Mouse (Mus musculus) spleen, adult 12 weeks (tissue): ENCODE results near the gene Ptgr1.

Experiments used
- DNase-seq: peaks from one replicate; pipeline ENCODE4 v3.0.0; 2022; ENCODE audit warnings: low spot score

The Ptgr1 gene

GRCm38 (mm10) chr4:58990609-58991434 lies 3.9 kb upstream of the Ptgr1 start:
- DNase-seq = no peak

GRCm38 (mm10) chr4:58989303-58989898 lies 2.5 kb upstream of the Ptgr1 start:
- no peak for DNase-seq

DNA sequence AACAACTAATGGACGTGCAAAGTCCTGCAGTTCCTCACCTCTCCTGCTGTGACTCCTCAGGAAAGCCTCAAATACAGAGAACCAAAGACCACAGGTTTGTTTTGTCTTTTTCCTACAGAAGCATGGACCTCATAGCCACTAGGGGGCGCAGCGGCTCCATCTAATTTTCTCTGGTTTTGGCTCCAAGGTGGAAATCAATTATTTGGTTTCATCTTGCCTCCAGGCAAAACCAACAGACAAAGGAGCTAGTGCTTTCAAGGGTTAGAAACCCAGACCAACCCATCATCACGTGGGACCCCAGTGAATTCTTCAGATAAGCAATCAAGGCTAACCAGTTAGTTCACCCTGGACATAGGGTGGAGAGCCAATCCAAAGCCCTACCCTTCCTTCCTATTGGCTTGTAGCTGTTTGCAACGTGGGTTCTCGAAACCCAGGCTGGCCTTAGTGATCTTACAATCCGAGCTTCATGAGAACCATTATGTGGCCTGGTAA lies 1.7 kb downstream of the Ptgr1 start:
- peak; percentile 71 for DNase-seq

- no peak for DNase-seq
Observed at GRCm38 (mm10) chr4:58982806-58983205, 4.1 kb downstream of the Ptgr1 start.

DNA sequence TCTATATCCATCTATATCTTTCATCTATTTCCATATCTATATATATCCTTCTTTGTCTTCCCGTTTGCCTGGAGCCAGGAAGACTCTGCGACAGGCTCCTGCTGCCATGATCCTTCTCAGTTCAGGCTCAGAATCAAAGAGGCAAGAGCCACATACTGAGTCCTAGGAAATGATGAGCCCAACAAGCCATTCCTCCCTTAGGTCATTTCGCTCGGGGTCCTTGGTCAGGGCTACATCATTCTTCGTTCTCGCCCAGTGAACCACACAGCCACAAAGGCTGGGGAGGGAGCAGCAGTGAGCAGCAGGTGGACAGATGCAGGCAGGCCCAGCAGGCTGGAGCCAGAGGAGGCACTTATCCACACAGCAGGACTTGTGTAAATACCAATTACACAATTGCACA lies 5.5 kb downstream of the Ptgr1 start:
- DNase-seq = no peak

GRCm38 (mm10) chr4:58975711-58976110 lies 11.2 kb downstream of the Ptgr1 start:
- no peak for DNase-seq

DNA sequence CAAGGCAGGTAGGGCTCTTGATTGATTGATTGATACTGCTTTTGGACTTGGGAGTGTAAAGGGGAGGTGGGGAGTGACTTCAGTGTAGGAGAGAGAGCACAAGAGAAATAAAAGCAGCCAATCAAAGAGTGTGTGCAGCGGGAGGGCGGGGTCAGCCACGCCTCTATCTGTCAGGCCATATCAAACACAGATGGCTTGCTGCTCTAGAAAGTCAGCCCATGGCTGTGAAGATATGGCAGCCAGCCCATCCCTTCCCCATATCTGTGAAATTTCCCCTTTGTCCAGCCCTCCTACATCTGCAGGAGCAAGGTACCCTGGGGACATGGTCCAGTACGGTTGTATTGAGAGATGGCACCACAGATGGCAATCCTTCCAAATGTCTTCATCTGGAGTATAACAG lies 16.2 kb downstream of the Ptgr1 start:
- DNase-seq = peak; percentile 25

DNA sequence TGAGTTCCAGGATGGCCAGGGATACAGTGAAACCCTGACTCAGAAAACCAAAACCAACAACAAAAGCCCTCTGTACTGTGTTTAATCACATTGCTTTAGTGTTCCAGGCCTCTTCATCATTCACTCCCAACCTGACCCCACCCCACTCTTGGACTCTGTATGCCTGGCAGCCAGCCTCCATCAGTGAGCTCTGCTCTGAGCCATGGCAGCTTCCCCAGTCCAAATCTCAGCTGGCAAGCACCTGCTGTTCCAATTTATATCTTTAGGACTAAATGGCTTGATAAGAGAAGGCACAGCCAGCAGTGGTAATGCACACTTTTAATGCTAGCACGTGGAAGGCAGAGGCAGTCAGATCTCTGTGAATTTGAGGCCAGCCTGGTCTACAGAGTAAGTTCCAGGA lies 21.8 kb downstream of the Ptgr1 start:
- DNase-seq = no peak

DNA sequence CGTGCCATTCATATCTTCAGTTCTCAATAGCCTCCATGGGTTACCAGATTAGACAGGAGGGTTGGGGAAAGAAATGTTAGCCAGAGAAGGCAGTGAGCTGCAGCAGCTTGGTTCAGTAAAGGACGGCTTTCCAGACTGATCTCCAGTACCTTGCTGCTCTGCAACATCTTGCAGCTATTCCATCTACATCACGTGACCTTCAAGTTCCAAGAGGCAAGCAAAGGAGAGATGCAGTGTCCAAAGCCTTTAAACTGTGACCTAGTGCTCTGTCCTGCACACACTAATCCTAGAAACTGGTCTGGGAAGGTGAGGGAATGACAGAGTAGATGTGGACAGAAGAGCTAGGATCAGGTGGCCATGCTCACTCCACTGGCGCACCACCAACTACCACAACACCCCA lies 23.6 kb downstream of the Ptgr1 start:
- no peak for DNase-seq

DNA sequence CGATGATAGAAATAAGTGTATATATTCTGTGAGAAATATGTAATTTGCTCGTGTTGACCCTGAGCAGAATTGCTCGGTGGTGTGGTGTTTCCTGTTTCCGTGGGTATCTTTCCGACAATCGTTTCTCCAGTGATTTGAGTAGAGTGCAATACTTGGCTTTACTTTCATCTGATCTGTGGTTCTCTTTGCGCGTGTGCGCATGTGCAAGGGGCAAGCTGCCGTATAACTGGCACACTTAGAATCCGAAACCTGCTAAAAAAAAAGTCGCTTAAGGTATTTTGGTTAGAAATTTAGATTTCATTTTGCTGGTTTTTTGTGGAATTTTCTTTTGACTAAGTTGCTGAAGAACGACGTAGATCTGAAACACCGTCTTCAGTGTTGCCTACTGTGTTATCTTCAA lies 25.2 kb downstream of the Ptgr1 start:
- no peak for DNase-seq

DNA sequence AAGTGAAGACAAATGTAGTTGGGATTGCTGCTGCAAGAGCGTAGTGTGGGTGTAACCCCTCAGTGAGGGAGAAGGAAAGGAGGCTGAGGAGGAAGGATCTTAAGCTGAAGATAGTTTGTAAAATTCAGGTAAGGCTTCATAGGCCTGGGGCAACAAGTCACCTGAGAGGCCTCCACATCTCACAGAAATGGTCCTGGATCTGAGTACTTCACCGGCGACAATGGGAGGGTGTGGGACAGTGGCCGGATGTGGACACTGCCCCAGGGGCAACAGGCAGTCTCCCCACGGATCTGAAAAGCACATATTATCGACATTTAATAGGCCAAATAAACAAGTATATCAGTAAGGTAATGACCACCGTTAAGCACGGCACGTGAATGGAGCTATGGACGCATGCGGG lies 34.3 kb downstream of the Ptgr1 start:
- no peak for DNase-seq

GRCm38 (mm10) chr4:58948391-58948790 lies 38.5 kb downstream of the Ptgr1 start:
- no peak for DNase-seq

DNA sequence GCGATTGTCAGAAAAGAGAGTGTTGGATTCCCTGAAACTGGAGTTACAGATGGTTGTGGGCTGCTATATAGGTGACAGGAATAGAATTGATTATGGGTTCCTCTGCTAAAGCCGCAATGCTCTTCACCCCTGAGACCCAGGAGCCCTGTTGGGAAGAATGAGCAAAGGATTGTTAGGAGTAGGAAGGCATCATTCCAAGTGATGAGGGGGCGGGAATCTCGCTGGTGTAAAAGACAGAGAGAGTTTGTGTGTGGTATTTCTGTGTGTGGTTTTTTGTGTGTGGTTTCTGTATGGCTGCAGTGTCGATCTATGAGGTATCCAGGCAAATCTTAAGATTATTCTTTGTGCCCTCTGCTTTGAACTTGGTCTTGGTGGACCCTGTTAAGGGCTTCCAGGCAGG lies 42.2 kb downstream of the Ptgr1 start:
- no peak for DNase-seq

DNA sequence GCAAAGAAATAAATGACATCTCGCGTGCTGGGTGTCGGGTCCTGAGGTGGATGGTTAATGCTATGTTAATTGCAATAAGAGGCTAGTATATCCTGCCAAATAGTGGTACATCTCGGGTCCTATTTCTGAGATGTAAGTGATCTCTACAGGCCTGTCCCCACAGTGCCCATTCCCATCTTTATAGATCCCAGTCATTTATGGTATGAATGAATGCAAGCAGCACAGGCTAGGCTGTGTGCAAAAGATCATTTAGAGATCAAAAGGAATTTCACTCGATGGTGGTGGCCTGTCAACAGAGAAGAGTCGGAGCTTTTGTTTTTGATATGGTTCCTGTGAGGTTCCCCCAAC lies 42.7 kb downstream of the Ptgr1 start:
- DNase-seq = no peak

DNA sequence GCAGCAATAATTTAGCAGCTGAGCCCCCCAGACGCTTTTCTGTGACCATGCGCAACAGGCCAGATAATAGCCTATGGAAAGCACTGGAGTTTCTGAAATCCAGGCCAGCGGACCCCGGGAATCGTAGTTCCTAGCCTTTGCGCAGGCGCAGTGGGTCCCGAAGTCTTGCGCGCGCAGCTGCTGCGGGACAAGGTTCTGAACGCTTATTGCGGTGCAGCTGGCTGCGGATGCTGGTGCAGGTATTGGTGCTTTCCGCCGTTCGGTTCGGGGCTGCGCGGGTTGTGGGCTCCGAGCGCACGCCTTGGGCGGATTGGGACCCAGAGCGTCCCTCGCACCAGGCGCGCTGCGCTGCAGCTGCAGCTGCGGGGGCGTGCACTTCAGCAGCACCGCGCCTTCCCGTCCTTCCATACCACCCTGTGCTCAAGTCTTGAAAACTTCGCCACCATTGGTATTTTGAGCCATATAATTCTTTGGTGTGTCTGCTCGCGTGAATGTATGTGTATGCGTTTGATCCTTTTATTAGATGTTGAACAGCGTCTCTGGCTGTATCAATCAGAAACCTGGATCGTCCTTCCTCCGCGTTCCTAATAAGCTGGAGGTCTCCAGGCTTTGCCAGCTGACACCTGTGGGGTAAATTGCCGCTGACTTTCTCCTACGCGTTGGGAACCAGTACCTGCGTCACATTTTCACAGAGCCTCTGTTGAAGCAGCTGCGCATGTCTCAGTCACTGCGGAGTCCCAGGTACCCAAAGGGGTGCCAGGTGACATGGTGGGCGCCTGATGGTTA lies 43.3 kb downstream of the Ptgr1 start, which contains the start of gene Zkscan16:
Gene Zkscan16 (plus strand): TSS at position 209 of the 786 bp plus-strand sequence.
- peak; percentile 15 for DNase-seq

DNA sequence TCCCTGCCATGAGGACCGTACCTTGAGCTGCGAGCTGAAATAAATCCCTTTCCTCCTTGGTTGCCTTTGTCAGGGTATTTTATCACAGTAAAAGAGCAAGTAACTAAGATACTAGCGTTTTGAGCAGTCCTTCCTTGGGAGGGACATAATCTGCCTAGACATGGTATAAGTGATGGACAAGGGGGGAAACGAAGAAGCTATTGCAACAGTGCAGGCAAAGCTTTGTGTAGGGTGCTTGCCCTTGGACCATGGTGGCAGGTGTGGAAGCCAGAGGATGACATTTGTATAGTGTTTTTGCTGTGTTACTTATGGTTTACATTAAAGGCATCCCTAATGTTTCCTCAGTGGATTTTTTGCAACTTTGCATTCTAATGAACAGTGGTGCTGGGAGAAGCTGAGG lies 44.0 kb downstream of the Ptgr1 start:
- DNase-seq = no peak

GRCm38 (mm10) chr4:58941638-58942037 lies 45.3 kb downstream of the Ptgr1 start:
- no peak for DNase-seq

DNA sequence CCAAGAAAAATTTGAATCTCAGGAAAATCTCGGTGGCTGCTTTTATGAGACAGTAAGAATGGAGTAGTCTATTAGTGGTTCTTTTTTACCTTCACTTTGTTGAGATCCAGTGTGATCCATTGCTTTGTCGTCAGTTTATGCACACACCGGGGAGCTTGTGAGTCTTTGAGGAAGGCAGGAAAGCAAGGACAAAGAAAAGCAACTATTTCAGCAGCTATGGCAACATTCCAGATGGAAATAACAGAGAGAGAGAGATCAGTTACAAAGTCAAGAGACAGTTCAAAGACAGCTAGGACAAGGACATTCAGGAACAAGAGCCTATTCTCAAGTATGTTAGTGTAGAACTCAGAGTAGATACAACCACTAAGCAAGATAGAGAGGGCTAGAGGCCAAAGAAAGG lies 51.1 kb downstream of the Ptgr1 start:
- DNase-seq = no peak

- DNase-seq = no peak
Observed at GRCm38 (mm10) chr4:58934746-58935476, 52.0 kb downstream of the Ptgr1 start.

DNA sequence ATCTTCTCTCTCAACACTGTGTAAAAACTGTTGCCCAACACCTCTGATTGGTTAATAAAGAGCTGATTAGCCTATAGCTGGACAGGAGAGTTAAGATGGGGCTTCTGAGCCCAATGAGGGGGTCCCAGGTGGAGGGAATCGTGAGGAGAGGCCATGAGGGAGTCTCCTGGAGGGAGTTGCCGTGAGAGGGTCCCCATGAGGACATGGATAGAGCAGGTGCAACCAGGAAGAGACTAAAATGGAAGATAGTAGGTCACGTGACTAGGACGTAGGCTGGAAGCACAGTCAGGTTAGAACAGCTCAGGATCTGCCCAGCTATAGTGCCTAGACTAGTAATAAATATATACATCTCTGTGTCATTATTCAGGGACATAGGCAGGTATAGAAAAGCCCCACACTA lies 52.6 kb downstream of the Ptgr1 start:
- no peak for DNase-seq

DNA sequence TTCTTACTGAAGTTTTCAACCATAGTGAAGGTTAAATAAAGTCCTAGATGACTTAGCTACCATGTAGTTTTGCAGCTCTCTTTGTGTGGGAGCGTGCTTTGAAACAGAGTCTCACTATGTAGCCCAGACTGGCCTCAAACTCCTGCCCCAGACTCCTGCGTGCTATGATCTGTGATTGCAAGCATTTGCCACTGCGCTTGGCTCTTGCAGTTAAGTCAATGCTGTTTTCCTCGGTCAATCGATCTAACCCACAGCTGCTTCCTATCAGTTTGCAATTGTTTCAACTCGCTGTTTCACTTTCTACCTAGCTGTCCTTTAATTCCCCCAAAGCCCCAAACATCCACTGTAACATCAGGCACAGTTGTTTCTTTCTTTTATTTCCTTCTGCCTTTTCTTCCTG lies 54.4 kb downstream of the Ptgr1 start:
- DNase-seq = no peak

GRCm38 (mm10) chr4:58927661-58928060 lies 59.3 kb downstream of the Ptgr1 start:
- DNase-seq = no peak
